Mouse (Mus musculus): ENCODE data around the gene Hkdc1.
"Not testable (repeated sequence)": the region's sequence is repeated elsewhere in the genome, so short reads cannot be mapped to it uniquely, and the experiment has no call there.

Hkdc1 gene

GRCm38 (mm10) chr10:62422255-62422654 lies at the start of gene Hkdc1:
TSS of gene Hkdc1 (minus strand) at chr10:62422491.
- DNase-seq (ENCODE audit: low spot score) = no peak

GRCm38 (mm10) chr10:62471105-62471504 lies 48.8 kb upstream of the Hkdc1 start:
- no peak for DNase-seq (ENCODE audit: low spot score)

DNA sequence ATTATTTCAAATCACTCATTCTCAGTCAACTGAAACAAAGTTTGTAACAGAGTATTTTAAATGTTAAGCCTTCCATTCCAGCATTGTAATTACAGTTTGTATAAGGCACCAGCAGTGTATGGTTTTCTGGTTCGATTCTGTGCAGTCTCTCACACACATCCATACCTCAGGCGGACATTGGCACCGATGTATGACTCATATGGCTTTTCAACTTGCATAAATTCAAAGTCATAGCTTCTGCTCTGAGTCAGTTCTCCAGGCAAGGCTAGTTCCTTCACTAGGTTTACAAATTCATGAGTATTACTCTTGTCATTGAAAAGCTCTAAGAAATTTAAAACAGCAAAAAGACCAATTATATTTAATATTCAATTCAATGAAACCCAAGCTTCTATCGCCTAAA lies 47.4 kb upstream of the Hkdc1 start:
- DNase-seq (ENCODE audit: low spot score) = no peak

- DNase-seq (ENCODE audit: low spot score) = no peak
These were observed 39.0 kb upstream of the Hkdc1 start for GRCm38 (mm10) chr10:62461321-62461720.

DNA sequence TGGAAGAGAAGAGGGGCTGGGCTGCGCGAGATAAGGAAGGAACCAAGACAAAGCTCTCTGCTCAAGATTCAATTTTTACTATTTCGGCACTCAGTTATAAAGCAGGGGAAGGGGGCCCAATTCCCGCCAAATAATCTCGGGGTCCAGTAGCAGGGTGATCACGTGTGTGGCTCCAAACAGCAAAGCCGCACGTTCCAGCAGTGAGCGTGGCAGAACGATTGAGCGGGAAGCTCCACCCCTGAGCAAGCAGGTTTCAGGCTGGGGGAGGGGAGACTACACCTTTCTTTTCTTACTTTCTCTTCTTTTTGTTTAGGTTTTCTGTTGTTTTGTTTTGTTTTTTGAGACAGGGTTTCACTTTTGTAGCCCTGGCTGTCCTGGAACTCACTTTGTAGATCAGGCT lies 29.7 kb upstream of the Hkdc1 start:
- not testable (repeated sequence) for DNase-seq (ENCODE audit: low spot score)

DNA sequence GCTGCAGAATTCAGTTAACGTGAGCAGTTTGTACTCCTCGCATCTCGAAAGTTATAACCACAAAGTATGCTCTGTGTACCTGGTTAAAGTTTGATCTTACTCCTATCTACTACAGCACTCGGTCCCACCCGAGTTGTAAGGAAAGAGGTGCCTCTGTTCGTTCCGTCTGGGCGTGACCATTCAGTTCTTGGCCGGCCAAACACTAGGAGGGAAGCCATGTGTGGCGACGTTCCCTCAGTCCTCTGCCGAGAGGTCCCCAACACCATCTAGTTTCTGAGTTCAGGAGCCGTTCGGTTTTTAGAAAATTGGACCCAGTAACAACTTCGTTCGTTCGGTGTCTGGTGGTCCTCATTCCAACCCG lies 28.0 kb upstream of the Hkdc1 start:
- DNase-seq (ENCODE audit: low spot score) = no peak

- DNase-seq (ENCODE audit: low spot score) = peak; percentile 97
These were observed 27.3 kb upstream of the Hkdc1 start, which contains the start of the genes 4930507D05Rik and Supv3l1 for GRCm38 (mm10) chr10:62449364-62450279. TSS of gene 4930507D05Rik (plus strand) at chr10:62449489. TSS of gene Supv3l1 (minus strand) at chr10:62449738.

GRCm38 (mm10) chr10:62430427-62430826 lies 8.1 kb upstream of the Hkdc1 start:
- no peak for DNase-seq (ENCODE audit: low spot score)

DNA sequence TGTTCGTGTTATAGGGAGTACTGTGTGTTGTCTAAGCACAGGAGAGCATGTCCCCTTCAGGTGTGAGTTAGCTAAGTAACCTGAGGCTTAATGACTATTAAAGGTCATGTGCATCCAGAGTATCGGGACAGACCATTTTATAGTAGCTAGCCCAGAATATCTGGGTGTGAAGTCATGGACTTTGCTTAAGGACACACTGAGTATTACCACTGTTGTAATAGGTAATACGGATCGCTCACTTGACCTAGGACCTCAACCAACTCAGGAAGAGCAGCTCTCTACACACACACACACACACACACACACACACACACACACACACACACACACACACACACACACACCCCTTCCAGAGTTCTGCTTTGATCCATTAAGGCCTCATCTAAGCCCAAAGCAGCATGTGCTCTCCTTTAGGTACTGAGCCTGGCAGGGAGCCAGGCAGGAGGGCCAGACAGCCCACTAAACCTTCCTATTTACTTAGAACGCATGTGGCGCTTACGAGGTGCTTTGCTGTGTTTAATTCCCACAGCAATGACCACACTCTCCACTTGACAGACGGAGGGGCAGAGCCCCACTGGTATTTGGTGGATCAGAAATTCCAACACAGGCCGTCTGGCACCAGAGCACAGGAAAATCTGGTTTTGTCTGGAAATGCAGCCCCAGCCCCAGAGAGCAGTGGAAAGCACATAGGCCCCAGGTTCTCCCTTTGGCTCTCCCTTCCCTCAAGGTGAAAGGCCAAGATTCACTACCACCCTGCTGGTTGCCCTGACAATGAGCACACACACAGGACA lies 3.0 kb upstream of the Hkdc1 start:
- DNase-seq (ENCODE audit: low spot score) = no peak

- DNase-seq (ENCODE audit: low spot score) = no peak
These were observed 1.2 kb downstream of the Hkdc1 start for GRCm38 (mm10) chr10:62421127-62421526.

GRCm38 (mm10) chr10:62420399-62420798 lies 1.9 kb downstream of the Hkdc1 start:
- no peak for DNase-seq (ENCODE audit: low spot score)

- no peak for DNase-seq (ENCODE audit: low spot score)
These were observed 2.9 kb downstream of the Hkdc1 start for GRCm38 (mm10) chr10:62419422-62419821.

- DNase-seq (ENCODE audit: low spot score) = no peak
These were observed 3.4 kb downstream of the Hkdc1 start for GRCm38 (mm10) chr10:62418831-62419356.

GRCm38 (mm10) chr10:62413606-62413982 lies 8.7 kb downstream of the Hkdc1 start:
- DNase-seq (ENCODE audit: low spot score) = no peak

- DNase-seq (ENCODE audit: low spot score) = no peak
These were observed 9.2 kb downstream of the Hkdc1 start for GRCm38 (mm10) chr10:62412906-62413605.

GRCm38 (mm10) chr10:62411431-62412410 lies 10.6 kb downstream of the Hkdc1 start:
- DNase-seq (ENCODE audit: low spot score) = no peak

DNA sequence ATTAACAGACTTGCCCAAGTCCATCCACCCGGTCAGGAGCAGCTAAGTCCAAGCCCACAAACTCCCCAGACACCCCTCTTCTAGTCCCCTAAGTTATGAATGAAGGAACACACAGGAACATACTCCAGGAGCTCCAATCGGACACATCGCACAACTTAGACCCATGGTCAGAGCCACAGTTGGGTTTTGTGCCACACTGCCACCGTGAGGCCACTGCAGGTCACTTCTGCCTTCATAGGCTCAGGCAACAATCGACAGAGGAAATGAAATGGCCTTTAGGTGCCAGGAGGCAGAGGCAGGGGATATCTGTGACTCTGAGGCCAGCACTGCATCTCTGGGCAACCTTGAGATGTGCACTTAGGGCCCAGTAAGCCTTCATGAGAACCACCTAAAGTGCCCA lies 11.3 kb downstream of the Hkdc1 start:
- DNase-seq (ENCODE audit: low spot score) = peak; percentile 21

DNA sequence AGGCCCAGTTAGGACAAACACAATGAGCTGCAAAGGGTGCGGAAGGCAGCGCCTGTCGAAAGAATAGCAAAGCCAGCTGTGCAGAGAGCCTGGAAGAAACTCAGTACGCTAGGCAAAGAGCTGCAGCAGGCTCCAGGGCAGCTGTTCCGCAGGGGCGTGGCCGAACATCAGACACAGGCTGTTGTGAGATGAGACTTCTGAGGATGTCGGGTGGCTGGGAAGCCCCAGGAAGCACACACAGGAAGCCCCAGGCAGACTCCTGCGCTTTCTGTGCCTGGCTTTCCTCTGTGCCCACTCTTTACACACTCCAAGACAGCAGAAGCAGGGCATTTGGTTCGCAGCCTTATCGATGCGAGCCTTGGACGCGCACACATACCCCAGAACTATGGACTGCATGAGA lies 17.4 kb downstream of the Hkdc1 start:
- no peak for DNase-seq (ENCODE audit: low spot score)

- DNase-seq (ENCODE audit: low spot score) = no peak
These were observed 20.6 kb downstream of the Hkdc1 start for GRCm38 (mm10) chr10:62401641-62402111.

DNA sequence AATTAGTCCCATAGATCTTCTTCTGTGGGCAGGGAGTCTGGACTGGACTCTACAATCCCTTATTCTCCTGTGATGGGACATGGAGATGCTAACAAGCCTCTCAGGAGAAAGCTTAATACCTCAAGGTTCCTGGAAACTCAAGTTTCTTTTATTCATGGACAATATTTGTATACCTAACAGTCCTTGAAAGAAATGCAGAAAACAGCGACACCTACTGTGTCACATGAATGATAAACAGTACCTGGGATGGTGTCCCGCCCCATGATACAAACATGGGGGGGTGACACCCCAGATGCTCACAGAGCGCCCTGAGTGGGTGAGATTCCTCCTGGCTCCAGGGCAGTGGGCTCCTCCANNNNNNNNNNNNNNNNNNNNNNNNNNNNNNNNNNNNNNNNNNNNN lies 39.3 kb downstream of the Hkdc1 start:
- no peak for DNase-seq (ENCODE audit: low spot score)

GRCm38 (mm10) chr10:62380936-62381335 lies 41.4 kb downstream of the Hkdc1 start:
- DNase-seq (ENCODE audit: low spot score) = no peak
